Mouse (Mus musculus): ENCODE data around the gene Crhbp.
A peak's percentile ranks its signal among the peaks of the same experiment; 100 is the strongest.

The Crhbp gene

DNA sequence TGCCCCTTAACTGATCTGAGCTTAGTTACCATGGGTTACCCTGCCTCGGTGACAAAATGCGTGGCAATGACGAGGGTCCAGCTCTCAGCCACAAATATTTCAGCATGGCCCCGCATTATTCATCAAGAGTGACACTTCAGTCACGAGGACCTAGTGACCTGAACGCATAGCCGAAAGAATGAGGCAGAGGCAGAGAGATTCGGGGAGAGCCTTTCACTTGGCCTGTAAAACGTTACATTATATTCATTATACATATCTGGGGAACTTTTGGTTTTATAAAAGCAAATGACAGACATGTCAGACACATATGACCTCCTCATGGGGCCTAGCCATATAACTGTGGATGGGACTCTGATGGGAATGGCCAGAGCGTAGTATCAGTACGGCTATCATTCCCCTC is at the start of gene Crhbp:
TSS of gene Crhbp (minus strand) at position 101 of the 400 bp plus-strand sequence.
- DNase-seq (ENCODE audit: extremely low spot score, low read depth, low spot score), result no peak

DNA sequence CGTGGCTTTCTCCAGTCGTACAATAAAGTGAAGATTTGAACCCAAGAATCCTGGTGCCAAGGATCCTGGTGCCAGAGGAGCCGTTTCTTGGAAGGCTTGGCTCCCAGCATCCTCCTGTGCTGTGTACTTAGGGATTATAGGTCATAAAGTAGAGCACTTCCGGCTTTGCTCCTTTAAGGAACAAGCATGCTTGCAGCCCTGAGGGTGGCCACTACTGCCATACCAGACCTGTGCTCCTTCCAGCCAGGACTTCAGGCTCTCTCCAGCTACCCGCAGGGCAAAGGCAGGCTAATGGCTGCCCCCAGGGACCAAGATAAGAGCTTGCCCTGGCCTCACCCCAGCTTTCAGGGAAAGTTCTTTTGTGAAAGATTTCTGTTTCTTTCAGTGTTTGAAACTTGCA is 48.6 kb upstream of the Crhbp start:
- DNase-seq (ENCODE audit: extremely low spot score, low read depth, low spot score), result no peak

DNA sequence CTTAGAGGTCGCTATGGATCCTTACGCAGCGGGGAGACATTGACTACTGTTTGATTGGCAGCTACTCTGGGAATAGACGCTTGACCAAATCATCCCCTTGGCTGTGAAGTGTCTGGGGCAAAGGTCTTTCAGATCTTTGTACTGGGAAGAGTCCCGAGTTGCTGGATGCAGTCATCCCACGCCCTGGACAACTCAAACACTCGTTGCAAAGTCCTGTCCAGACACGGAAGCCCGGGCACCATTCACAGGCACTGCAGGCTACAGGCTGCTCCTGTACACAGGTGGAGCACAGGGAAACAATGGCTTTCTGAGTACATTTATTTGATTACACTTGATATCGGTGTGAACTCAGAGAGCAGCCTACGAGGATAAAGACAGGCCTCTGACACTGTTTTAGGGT is 46.6 kb upstream of the Crhbp start:
- no peak for DNase-seq (ENCODE audit: extremely low spot score, low read depth, low spot score)

GRCm38 (mm10) chr13:95484664-95485063 is 39.9 kb upstream of the Crhbp start:
- DNase-seq (ENCODE audit: extremely low spot score, low read depth, low spot score), result no peak

DNA sequence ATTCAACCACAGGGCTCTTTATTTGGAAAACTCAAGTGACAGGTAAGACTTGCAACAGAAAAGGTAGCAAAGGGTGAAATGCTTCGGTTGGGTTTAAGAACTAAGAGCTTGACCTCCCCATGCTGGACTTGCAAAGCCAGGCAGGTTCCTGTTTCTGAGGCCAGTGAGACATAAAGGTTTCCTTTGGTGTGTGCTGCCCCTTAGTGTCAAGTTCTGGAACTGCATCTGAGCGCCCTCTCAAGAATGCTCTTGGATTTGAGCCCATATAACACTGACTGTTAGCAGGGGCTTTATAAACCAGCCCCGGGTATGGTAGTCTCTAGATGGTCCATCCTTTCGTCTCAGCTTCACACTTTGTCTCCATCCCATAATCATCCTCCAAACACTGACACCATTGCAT is 36.7 kb upstream of the Crhbp start:
- peak; percentile 60 for DNase-seq (ENCODE audit: extremely low spot score, low read depth, low spot score)

DNA sequence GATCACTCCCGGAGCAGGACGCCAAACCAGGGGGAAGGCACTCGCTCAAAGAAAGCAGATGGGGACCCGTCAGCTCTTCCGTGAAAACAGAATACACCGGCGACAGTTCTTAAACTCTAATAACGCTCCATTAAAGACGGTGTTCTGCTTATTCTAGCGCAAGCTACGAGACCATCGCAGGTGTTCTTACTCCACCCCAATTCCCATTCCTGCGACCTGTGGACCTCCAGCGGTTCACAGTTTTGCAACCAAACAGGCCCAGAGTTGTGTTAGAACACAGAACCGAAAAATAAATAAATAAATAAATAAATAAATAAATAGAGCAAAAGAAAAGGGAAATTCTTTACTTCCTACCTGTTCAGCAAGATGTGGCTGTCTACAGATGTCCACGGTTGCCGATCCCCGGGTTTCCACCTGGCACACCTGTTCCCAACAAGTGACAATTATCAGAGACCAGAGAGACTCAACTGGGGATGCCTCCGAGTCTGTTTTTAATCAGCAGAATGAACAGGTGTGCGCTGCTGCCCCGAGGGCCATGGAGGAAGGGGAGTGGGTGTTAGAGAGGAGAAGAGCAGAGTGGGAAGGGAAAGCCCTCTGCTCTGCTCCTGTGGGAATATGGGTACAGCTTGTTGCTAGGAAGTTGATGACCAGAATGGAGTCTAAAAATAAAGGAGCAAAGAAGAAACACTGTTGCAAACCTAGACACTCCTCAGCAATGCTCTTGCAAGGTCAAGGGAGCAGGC is 34.1 kb upstream of the Crhbp start, which contains the start of gene S100z:
TSS of gene S100z (minus strand) at position 51 of the 743 bp plus-strand sequence.
- DNase-seq (ENCODE audit: extremely low spot score, low read depth, low spot score), result no peak

DNA sequence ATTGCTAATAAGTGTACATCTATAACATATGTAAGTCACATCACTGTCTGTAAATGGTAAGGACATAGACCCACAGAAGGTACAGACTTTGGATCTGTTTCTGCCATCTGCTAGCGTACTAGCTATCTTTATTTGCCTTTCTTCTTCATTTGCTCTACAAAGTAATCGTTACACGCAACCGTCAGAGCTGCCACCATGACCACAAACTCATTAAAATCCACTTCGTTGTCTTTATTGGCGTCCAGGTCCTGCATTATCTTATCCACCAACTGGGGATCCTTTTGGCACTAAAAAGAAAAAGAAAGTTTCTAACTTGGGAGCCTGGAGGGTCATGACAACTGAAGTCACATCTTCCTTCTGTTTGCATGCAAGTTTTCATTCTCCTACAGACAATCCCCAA is 32.4 kb upstream of the Crhbp start:
- DNase-seq (ENCODE audit: extremely low spot score, low read depth, low spot score), result no peak

GRCm38 (mm10) chr13:95475124-95475523 is 30.4 kb upstream of the Crhbp start:
- DNase-seq (ENCODE audit: extremely low spot score, low read depth, low spot score), result no peak

GRCm38 (mm10) chr13:95474294-95474693 is 29.6 kb upstream of the Crhbp start:
- no peak for DNase-seq (ENCODE audit: extremely low spot score, low read depth, low spot score)

DNA sequence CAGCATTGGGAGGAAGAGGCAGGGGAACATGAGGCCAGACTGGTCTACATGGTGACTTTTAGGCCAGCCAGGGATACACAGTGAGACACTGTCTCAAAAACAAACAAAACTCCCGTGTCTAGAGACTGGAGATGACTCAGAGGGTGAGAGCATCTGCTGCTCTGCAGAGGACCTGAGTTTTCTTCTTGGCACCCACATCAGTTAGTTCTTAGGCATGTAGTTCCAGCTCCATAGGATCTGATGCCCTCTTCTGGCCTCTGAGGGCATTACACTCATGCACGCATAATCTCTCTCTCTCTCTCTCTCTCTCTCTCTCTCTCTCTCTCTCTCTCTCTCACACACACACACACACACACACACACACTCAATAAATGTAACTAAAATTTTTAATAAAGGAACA is 26.2 kb upstream of the Crhbp start:
- DNase-seq (ENCODE audit: extremely low spot score, low read depth, low spot score), result no peak

DNA sequence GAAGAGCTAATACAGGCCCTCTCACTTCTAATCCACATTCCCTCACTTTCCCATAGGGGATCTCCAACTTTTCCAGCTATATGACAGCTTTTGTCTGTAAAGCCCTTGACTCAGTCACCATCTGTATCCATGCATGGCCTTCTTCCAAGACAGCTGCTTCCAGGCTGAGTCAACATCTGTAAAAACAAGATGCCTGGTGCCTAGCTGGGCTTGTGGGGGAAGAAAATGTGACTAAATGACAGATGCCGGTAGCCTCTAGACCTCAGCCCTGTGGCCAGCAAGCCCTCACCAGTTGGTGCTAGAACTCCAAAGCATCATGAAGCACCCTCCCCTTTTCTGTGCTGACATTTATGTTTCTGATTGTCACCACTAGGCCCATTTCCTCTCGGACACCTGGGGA is 6.8 kb upstream of the Crhbp start:
- no peak for DNase-seq (ENCODE audit: extremely low spot score, low read depth, low spot score)

- no peak for DNase-seq (ENCODE audit: extremely low spot score, low read depth, low spot score)
Measured at GRCm38 (mm10) chr13:95450636-95451210, 6.0 kb upstream of the Crhbp start.

GRCm38 (mm10) chr13:95449730-95450129 is 5.0 kb upstream of the Crhbp start:
- no peak for DNase-seq (ENCODE audit: extremely low spot score, low read depth, low spot score)

DNA sequence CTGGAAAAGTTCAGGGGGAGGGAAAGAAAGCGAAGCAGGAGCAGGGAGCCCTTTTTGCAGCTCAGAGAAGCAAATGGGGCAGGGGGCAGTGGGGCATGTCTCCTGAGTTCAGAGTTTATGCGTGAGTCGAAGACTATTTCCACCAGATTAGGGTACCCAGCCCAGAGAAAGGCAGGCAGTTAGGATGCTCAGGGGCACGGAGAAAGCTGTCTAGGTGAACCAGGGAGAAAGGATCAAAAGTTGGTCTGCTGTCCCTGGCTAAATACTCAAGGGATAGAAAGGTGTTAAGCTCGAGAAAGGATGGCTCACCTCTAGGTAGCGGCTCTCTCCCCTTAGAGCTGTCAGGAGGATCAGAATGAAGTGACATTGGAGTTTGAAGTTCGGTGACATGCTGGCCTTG is 433 bp downstream of the Crhbp start:
- DNase-seq (ENCODE audit: extremely low spot score, low read depth, low spot score), result no peak

DNA sequence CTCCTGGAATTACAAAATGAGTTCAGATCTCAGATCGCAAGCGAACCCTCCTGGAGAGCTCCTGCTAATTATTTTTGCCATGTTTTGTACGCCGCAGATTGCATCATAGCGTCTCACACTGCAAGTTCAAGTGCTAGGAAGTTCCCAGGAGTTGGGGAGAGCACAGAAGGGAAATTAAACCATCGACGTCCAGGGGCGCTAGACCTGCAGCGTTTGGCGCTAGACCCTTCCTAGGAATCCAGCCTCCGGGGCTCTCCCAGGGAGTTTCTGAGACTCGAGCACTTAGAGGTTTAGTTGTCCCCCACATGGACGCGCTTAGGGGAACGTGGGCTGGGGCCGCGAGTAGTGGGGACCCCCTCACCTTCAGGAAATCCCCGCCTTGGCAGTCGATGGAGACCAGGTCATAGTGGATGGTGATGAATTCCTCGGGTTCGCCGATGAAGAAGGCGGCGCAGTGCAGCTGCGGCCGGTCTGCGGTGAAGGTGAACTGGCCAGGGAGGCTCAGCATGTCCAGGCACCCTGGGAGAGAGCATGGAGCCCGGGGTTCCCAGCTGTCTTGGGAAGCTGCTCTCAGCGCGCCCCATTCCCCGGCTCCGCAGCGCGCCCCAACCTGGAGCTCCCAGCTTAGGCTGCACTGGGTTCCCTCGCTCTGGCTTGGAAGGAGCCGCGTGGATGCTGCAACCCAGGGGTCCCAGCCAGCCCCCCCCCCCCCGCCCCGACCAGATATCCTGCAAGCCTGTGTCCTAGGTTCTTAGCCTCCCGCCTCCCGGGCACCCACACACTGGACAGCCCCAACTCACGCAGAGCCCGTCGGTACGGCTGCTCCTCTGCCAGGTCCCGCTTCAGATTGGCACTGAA is 1.1 kb downstream of the Crhbp start:
- peak; percentile 50 for DNase-seq (ENCODE audit: extremely low spot score, low read depth, low spot score)

DNA sequence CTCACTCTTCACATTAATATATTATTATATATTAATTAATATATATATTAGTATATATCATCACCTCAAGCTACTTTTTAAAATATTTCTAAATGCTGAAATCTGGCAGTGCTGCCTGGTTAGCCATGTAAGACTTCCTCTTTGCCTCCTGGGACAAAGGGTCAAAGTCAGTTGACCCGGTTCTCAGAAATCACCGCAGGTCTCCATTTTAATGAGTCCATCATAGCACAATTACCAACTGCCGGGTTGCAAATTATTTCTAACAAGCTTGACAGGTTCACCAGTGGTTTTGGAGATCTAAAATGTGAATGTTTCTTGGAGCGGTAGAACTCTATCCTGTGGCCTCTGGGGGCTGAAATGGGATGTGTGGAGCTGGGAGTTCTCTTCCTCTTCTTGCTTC is 1.8 kb downstream of the Crhbp start:
- DNase-seq (ENCODE audit: extremely low spot score, low read depth, low spot score), result peak; percentile 42

DNA sequence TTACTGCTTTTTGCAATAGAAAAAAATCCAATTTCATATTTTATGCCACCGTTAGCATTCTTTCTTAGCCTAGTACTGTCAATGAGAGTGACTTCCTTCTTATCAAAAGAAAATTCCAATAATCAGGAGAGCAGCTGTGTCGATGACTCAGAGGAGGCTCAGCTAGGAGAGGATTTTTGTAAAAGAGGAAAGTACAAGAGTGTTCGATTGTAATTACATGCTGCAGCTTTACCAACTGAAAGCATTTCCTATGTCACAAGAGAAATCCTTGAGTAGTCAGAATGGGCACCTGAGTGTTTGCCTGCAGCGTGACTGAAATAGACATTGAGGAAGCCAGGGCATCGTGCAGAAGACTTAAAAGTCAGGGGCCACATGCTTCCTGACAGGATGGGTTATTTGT is 5.2 kb downstream of the Crhbp start:
- DNase-seq (ENCODE audit: extremely low spot score, low read depth, low spot score), result no peak

DNA sequence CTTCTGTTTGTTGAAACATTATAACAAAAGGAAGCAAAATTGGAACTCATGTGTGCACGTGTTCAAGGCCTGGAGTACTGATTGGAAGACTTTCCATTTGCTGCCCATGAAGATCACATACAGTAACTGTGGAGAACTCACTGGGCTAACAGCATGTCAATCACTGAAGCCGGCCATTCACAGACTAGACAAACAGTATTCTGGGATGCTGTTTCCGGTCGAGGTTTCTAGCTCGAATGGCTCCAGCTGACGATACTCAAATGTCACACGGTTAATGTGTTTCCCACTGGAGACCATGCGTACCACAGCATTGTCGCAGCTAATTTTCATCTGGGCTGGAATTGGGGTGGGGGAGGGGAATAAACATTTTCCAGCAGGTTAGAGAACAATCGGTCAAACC is 13.0 kb downstream of the Crhbp start:
- no peak for DNase-seq (ENCODE audit: extremely low spot score, low read depth, low spot score)

- DNase-seq (ENCODE audit: extremely low spot score, low read depth, low spot score), result no peak
Measured at GRCm38 (mm10) chr13:95427499-95427898, 17.2 kb downstream of the Crhbp start.

DNA sequence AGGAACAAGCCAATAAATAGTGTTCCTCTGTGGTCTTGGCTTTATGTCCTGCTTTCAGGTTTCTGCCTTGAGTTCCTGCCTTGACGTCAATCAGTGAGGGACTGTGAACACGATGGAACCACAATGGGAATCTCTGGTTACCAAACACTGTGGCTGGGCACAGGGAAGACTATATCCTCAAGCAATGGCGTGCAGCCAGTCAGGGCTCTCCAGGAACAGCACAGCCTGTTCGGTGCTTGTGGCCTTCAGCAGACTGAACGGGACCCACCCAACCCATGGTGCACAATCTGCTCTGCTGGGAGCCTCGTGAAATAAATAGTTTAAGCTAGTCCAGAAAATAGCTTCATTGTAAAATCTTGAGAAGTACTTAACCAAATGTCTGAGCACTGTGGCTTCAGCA is 18.3 kb downstream of the Crhbp start:
- DNase-seq (ENCODE audit: extremely low spot score, low read depth, low spot score), result no peak

DNA sequence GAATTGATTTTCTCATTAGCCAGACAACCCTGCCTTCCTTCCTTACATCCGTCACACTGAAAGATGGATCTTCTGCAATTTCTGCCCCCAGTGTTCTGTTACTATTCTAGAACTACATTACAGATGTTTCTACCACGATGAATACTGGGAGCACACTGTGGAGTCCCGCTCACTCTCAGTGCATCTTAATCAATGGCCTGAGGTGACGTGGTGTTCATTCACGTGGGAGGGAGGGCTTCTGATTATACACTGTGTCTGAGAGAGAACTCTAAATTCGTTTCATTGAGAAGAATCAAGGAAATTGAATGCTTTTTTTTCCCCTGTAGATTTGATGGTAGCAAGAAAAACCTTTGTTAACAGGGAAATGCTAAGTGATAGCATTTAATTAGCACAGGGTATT is 19.2 kb downstream of the Crhbp start:
- DNase-seq (ENCODE audit: extremely low spot score, low read depth, low spot score), result no peak

DNA sequence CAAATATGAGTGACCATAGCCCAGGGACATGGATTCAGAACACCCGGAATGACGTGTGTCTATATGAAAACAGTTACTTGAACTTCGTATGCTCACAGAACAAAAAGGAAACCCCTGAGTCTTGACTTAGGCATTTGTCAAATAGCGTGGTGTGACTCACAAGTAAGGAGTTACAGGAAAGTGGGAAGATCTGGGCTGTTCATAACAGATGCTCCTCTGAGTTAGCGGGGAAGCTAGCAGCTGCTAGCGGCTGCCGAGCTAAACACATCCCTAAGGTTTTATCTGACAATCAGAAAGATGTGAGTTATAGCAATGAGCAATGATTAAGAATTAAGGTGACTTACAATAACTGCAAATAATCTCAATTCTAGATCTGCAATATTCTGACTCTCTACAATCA is 19.8 kb downstream of the Crhbp start:
- DNase-seq (ENCODE audit: extremely low spot score, low read depth, low spot score), result no peak
